Mouse (Mus musculus): ENCODE measurements around the gene Fam163a. TPM values are rescaled to one million over a fixed set of nuclear protein-coding genes. Genes with fewer than 3 reads are reported as not detected.

Gene Fam163a
- total and polyA plus RNA-seq, 2 experiments from 2014 or later = 4.8 to 5.6 TPM

DNA sequence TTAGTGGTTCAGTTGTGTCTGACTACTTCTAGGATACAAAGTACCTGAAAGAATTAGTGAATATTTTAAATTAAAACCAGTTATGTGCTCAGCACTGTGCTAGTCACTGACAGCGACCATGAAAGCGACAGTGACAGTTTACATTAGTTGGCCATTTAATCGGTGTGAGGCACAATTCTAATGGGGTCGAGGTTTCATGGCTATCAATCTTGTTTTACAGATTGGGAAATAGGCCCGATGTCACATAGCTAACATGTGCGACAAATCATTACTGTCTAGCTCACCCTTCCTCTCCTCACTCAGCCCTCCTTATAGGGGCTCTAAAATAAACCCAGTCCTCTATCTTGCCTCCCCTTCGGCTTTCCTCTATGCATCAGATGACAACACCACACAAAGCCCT, 11.5 kb downstream of the Fam163a start:
- no peaks in the 10 kb centered on the region for H3K36me3 ChIP-seq (ENCODE audit: insufficient read depth, low read length)
- H3K4me2 ChIP-seq (ENCODE audit: low read depth, low read length, poor library complexity, severe bottlenecking) = no peak overlapping the region
- TF ChIP-seq CTCF (IDR thresholded peaks at IDR 0.05) = no peak
- H3K4me1 ChIP-seq (ENCODE audit: insufficient read depth, low read length) = no peaks in the 10 kb centered on the region
- H3K4me3 ChIP-seq (ENCODE audit: low read depth, low read length) = no peak overlapping the region
- H3K9me3 ChIP-seq (ENCODE audit: low read length) = no peaks in the 10 kb centered on the region
- H3K9ac ChIP-seq (replicated peaks; ENCODE audit: low read length, poor library complexity, severe bottlenecking) = no peak overlapping the region
- WGBS = 27% methylated on average over 7 of the region's 7 CpGs
- no peaks in the 10 kb centered on the region for H3K27me3 ChIP-seq (ENCODE audit: insufficient read depth, low read length)
- DNase-seq (ENCODE audit: low spot score) (no peak), ATAC-seq (ENCODE audit: low FRiP score) (no peak)
- no peak overlapping the region for H3K27ac ChIP-seq (ENCODE audit: low read depth, low read length)

GRCm38 (mm10) chr1:156192853-156193252, 12.0 kb downstream of the Fam163a start:
- WGBS = 16% methylated on average over 7 of the region's 7 CpGs
- H3K27ac ChIP-seq (ENCODE audit: low read depth, low read length) = no peak overlapping the region
- H3K9ac ChIP-seq (replicated peaks; ENCODE audit: low read length, poor library complexity, severe bottlenecking) = no peak overlapping the region
- no peaks in the 10 kb centered on the region for H3K27me3 ChIP-seq (ENCODE audit: insufficient read depth, low read length)
- H3K4me1 ChIP-seq (ENCODE audit: insufficient read depth, low read length) = no peaks in the 10 kb centered on the region
- no peaks in the 10 kb centered on the region for H3K36me3 ChIP-seq (ENCODE audit: insufficient read depth, low read length)
- TF ChIP-seq CTCF (IDR thresholded peaks at IDR 0.05) = no peak
- no peak for DNase-seq (ENCODE audit: low spot score)
- H3K4me3 ChIP-seq (ENCODE audit: low read depth, low read length) = no peak overlapping the region
- no peak for ATAC-seq (ENCODE audit: low FRiP score)
- H3K9me3 ChIP-seq (ENCODE audit: low read length) = no peaks in the 10 kb centered on the region
- no peak overlapping the region for H3K4me2 ChIP-seq (ENCODE audit: low read depth, low read length, poor library complexity, severe bottlenecking)

DNA sequence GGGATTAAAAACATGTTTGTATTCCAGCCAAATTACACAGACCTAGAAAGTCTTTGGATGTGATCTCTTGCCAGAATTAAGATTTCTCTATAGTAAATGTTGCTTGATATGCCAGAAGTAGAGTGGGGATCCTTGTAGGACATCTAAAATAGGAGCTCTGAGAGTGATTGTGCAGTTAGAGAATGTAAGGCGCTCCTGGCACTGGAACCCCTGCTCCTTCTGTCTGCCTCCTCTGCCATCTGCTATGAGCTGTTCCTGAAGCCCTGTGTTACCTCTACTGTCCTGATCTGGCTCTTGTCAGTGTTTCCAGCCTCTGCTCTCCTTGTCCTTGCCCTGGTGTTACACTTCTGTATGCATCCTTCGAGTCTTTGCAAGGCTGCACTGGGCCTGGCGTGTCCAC, 18.2 kb downstream of the Fam163a start:
- H3K4me2 ChIP-seq (ENCODE audit: low read depth, low read length, poor library complexity, severe bottlenecking) = no peak overlapping the region
- ATAC-seq (ENCODE audit: low FRiP score) (no peak), DNase-seq (ENCODE audit: low spot score) (no peak)
- no peaks in the 10 kb centered on the region for H3K36me3 ChIP-seq (ENCODE audit: insufficient read depth, low read length)
- H3K9ac ChIP-seq (replicated peaks; ENCODE audit: low read length, poor library complexity, severe bottlenecking) = no peak overlapping the region
- no peak for TF ChIP-seq CTCF (IDR thresholded peaks at IDR 0.05)
- 95% methylated on average over 3 of the region's 3 CpGs for WGBS
- H3K27ac ChIP-seq (ENCODE audit: low read depth, low read length) = no peak overlapping the region
- H3K9me3 ChIP-seq (ENCODE audit: low read length) = no peaks in the 10 kb centered on the region
- H3K4me3 ChIP-seq (ENCODE audit: low read depth, low read length) = no peak overlapping the region
- H3K27me3 ChIP-seq (ENCODE audit: insufficient read depth, low read length) = no peaks in the 10 kb centered on the region
- peaks cover 5% of the 10 kb centered on the region; the same call in 1 of the 2 replicates for H3K4me1 ChIP-seq (ENCODE audit: insufficient read depth, low read length)

DNA sequence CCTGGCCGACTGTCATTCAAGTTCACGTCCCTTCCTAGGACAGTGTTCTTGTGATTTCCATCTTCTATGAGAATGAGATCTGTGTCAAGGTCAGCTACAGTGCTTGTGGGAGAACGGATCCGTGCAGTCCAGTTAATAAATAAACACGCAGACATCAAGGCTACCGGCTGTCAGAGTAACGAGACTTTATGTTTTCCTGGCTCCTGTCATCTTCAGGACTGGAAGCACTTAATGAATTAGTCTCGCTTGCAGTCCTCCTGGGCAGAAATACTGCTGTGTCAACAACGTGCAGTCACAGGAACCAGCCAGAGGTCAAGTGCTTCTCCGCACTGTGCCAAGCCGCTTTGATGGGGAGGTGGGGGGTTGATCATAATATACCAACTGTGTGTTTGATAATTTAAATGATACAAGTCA, 20.7 kb downstream of the Fam163a start:
- Histone ChIP-seq H3K4me3 (ENCODE audit: low read depth, low read length) (no peak overlapping the region), H3K4me1 (ENCODE audit: insufficient read depth, low read length) (peaks cover 16% of the 10 kb centered on the region; the same call in 1 of the 2 replicates), H3K36me3 (ENCODE audit: insufficient read depth, low read length) (no peaks in the 10 kb centered on the region), H3K4me2 (ENCODE audit: low read depth, low read length, poor library complexity, severe bottlenecking) (no peak overlapping the region), H3K9me3 (ENCODE audit: low read length) (no peaks in the 10 kb centered on the region), H3K9ac (replicated peaks; ENCODE audit: low read length, poor library complexity, severe bottlenecking) (no peak overlapping the region), H3K27ac (ENCODE audit: low read depth, low read length) (no peak overlapping the region), H3K27me3 (ENCODE audit: insufficient read depth, low read length) (no peaks in the 10 kb centered on the region)
- ATAC-seq (ENCODE audit: low FRiP score) (no peak), DNase-seq (ENCODE audit: low spot score) (peak; percentile 51)
- no peak for TF ChIP-seq CTCF (IDR thresholded peaks at IDR 0.05)
- 6% methylated on average over 11 of the region's 11 CpGs for WGBS

- no peak for DNase-seq (ENCODE audit: low spot score)
- Histone ChIP-seq H3K9me3 (ENCODE audit: low read length) (no peaks in the 10 kb centered on the region), H3K27ac (ENCODE audit: low read depth, low read length) (0 out of 2 replicates have a peak overlapping the region, but pooled peaks have one; percentile 32), H3K9ac (replicated peaks; ENCODE audit: low read length, poor library complexity, severe bottlenecking) (no peak overlapping the region), H3K4me1 (ENCODE audit: insufficient read depth, low read length) (peaks cover 17% of the 10 kb centered on the region; the same call in 1 of the 2 replicates), H3K36me3 (ENCODE audit: insufficient read depth, low read length) (no peaks in the 10 kb centered on the region), H3K4me3 (ENCODE audit: low read depth, low read length) (no peak overlapping the region), H3K27me3 (ENCODE audit: insufficient read depth, low read length) (no peaks in the 10 kb centered on the region), H3K4me2 (ENCODE audit: low read depth, low read length, poor library complexity, severe bottlenecking) (no peak overlapping the region)
- WGBS = 18% methylated on average over 6 of the region's 6 CpGs
- no peak for ATAC-seq (ENCODE audit: low FRiP score)
- TF ChIP-seq CTCF (IDR thresholded peaks at IDR 0.05) = no peak
Measured at GRCm38 (mm10) chr1:156183176-156183958, 21.5 kb downstream of the Fam163a start.

DNA sequence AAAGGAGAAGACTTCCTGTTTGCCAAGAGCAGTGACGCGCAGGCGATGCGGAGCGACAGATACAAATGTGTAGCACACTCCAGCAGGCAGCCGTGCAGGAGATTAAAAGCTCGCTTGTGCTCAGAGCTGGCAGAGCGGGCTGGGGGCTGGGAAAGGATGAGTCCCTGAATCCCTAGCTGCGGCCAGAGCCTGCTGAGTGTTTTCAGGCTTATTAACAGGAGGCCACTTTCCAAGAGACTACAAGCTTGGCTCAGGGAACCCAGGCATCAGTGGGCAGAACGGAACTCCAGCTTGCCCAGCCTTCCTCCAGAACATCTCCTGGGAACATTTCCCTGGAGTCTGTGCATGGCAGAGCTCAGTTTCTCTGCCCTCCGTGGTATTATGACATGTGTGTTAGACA, 25.0 kb downstream of the Fam163a start:
- Histone ChIP-seq H3K9ac (replicated peaks; ENCODE audit: low read length, poor library complexity, severe bottlenecking) (no peak overlapping the region), H3K27me3 (ENCODE audit: insufficient read depth, low read length) (no peaks in the 10 kb centered on the region), H3K9me3 (ENCODE audit: low read length) (no peaks in the 10 kb centered on the region)

More for the DNA sequence above, 25.0 kb downstream of the Fam163a start:
- Histone ChIP-seq H3K4me2 (ENCODE audit: low read depth, low read length, poor library complexity, severe bottlenecking) (peak overlapping the region; percentile 26; the same call in 1 of the 2 replicates), H3K27ac (ENCODE audit: low read depth, low read length) (peak overlapping the region; percentile 57; the same call in 1 of the 2 replicates), H3K4me3 (ENCODE audit: low read depth, low read length) (no peak overlapping the region), H3K4me1 (ENCODE audit: insufficient read depth, low read length) (peaks cover 17% of the 10 kb centered on the region; the same call in 1 of the 2 replicates), H3K36me3 (ENCODE audit: insufficient read depth, low read length) (no peaks in the 10 kb centered on the region)
- WGBS = 7% methylated on average over 11 of the region's 11 CpGs
- TF ChIP-seq CTCF (IDR thresholded peaks at IDR 0.05) = no peak
- DNase-seq (ENCODE audit: low spot score) (peak; percentile 93), ATAC-seq (ENCODE audit: low FRiP score) (peak; percentile 88)
